Mouse (Mus musculus): Measurements from ENCODE around the gene Sertad1. TPM values are rescaled to one million over a fixed set of nuclear protein-coding genes. Genes with fewer than 3 reads are reported as not detected.

Gene Sertad1
- polyA plus RNA-seq, 1 experiment from 2014 or later, result 6.1 TPM

- no peak for ATAC-seq (ENCODE audit: low read depth)
- Histone ChIP-seq H3K4me3 (ENCODE audit: low read depth, low read length) (no peak overlapping the region), H3K9me3 (ENCODE audit: control insufficient read depth, low read length) (no peaks in the 10 kb centered on the region), H3K4me2 (ENCODE audit: low read depth, low read length) (no peak overlapping the region), H3K27me3 (ENCODE audit: control insufficient read depth, insufficient read depth, low read length) (no peaks in the 10 kb centered on the region), H3K36me3 (ENCODE audit: control insufficient read depth, insufficient read depth, low read length) (peaks cover 8% of the 10 kb centered on the region; the same call in 1 of the 2 replicates), H3K4me1 (ENCODE audit: control insufficient read depth, insufficient read depth, low read length) (peaks cover 4% of the 10 kb centered on the region; the same call in 1 of the 2 replicates), H3K27ac (ENCODE audit: low read depth, low read length) (no peak overlapping the region), H3K9ac (replicated peaks; ENCODE audit: low read depth, low read length) (no peak overlapping the region)
- 78% methylated on average over 1 of the region's 1 CpGs for WGBS
These were observed 7.0 kb upstream of the Sertad1 start for GRCm38 (mm10) chr7:27479750-27480149.

GRCm38 (mm10) chr7:27480506-27480905 lies 6.2 kb upstream of the Sertad1 start:
- Histone ChIP-seq H3K4me2 (ENCODE audit: low read depth, low read length) (no peak overlapping the region), H3K27me3 (ENCODE audit: control insufficient read depth, insufficient read depth, low read length) (no peaks in the 10 kb centered on the region), H3K4me1 (ENCODE audit: control insufficient read depth, insufficient read depth, low read length) (peaks cover 4% of the 10 kb centered on the region; the same call in 1 of the 2 replicates), H3K9ac (replicated peaks; ENCODE audit: low read depth, low read length) (peak overlapping the region; percentile 16; the same call in 1 of the 2 replicates), H3K36me3 (ENCODE audit: control insufficient read depth, insufficient read depth, low read length) (peaks cover 8% of the 10 kb centered on the region; the same call in 1 of the 2 replicates), H3K9me3 (ENCODE audit: control insufficient read depth, low read length) (no peaks in the 10 kb centered on the region), H3K27ac (ENCODE audit: low read depth, low read length) (no peak overlapping the region), H3K4me3 (ENCODE audit: low read depth, low read length) (no peak overlapping the region)
- ATAC-seq (ENCODE audit: low read depth), result no peak
- 83% methylated on average over 3 of the region's 3 CpGs for WGBS

GRCm38 (mm10) chr7:27480927-27481626 lies 5.6 kb upstream of the Sertad1 start:
- WGBS, result 16% methylated on average over 11 of the region's 11 CpGs
- no peak overlapping the region for H3K27ac ChIP-seq (ENCODE audit: low read depth, low read length)
- peaks cover 7% of the 10 kb centered on the region; the same call in 1 of the 2 replicates for H3K36me3 ChIP-seq (ENCODE audit: control insufficient read depth, insufficient read depth, low read length)
- no peaks in the 10 kb centered on the region for H3K9me3 ChIP-seq (ENCODE audit: control insufficient read depth, low read length)
- peak overlapping the region; percentile 16 for H3K4me3 ChIP-seq (ENCODE audit: low read depth, low read length)
- peaks cover 4% of the 10 kb centered on the region; the same call in 1 of the 2 replicates for H3K4me1 ChIP-seq (ENCODE audit: control insufficient read depth, insufficient read depth, low read length)
- H3K9ac ChIP-seq (replicated peaks; ENCODE audit: low read depth, low read length), result peak overlapping the region; percentile 50
- no peak for ATAC-seq (ENCODE audit: low read depth)
- no peaks in the 10 kb centered on the region for H3K27me3 ChIP-seq (ENCODE audit: control insufficient read depth, insufficient read depth, low read length)
- peak overlapping the region; percentile 54 for H3K4me2 ChIP-seq (ENCODE audit: low read depth, low read length)

- WGBS, result 0% methylated on average over 10 of the region's 12 CpGs
- H3K4me3 ChIP-seq (ENCODE audit: low read depth, low read length), result peak overlapping the region; percentile 16
- ATAC-seq (ENCODE audit: low read depth), result peak; percentile 55; the same call in 1 of the 2 replicates
These were observed 5.1 kb upstream of the Sertad1 start for GRCm38 (mm10) chr7:27481627-27481969.

GRCm38 (mm10) chr7:27483860-27484259 lies 2.9 kb upstream of the Sertad1 start:
- Histone ChIP-seq H3K4me3 (ENCODE audit: low read depth, low read length) (no peak overlapping the region), H3K9me3 (ENCODE audit: control insufficient read depth, low read length) (no peaks in the 10 kb centered on the region), H3K27me3 (ENCODE audit: control insufficient read depth, insufficient read depth, low read length) (no peaks in the 10 kb centered on the region), H3K4me1 (ENCODE audit: control insufficient read depth, insufficient read depth, low read length) (peaks cover 4% of the 10 kb centered on the region; the same call in 1 of the 2 replicates), H3K27ac (ENCODE audit: low read depth, low read length) (no peak overlapping the region), H3K4me2 (ENCODE audit: low read depth, low read length) (no peak overlapping the region), H3K36me3 (ENCODE audit: control insufficient read depth, insufficient read depth, low read length) (no peaks in the 10 kb centered on the region), H3K9ac (replicated peaks; ENCODE audit: low read depth, low read length) (no peak overlapping the region)
- 90% methylated on average over 4 of the region's 4 CpGs for WGBS
- ATAC-seq (ENCODE audit: low read depth), result no peak

More at GRCm38 (mm10) chr7:27481627-27481969, 5.1 kb upstream of the Sertad1 start:
- Histone ChIP-seq H3K9ac (replicated peaks; ENCODE audit: low read depth, low read length) (peak overlapping the region; percentile 50), H3K27ac (ENCODE audit: low read depth, low read length) (no peak overlapping the region), H3K4me1 (ENCODE audit: control insufficient read depth, insufficient read depth, low read length) (peaks cover 4% of the 10 kb centered on the region; the same call in 1 of the 2 replicates), H3K36me3 (ENCODE audit: control insufficient read depth, insufficient read depth, low read length) (0 out of 2 replicates have a peak, but pooled peaks cover 4% of the 10 kb centered on the region), H3K4me2 (ENCODE audit: low read depth, low read length) (peak overlapping the region; percentile 54), H3K9me3 (ENCODE audit: control insufficient read depth, low read length) (no peaks in the 10 kb centered on the region), H3K27me3 (ENCODE audit: control insufficient read depth, insufficient read depth, low read length) (no peaks in the 10 kb centered on the region)

- H3K9me3 ChIP-seq (ENCODE audit: control insufficient read depth, low read length), result no peaks in the 10 kb centered on the region
- peaks cover 6% of the 10 kb centered on the region; the same call in 1 of the 2 replicates for H3K4me1 ChIP-seq (ENCODE audit: control insufficient read depth, insufficient read depth, low read length)
- 4% methylated on average over 13 of the region's 13 CpGs for WGBS
- H3K4me2 ChIP-seq (ENCODE audit: low read depth, low read length), result peak overlapping the region; percentile 54
- ATAC-seq (ENCODE audit: low read depth), result peak; percentile 15
- no peaks in the 10 kb centered on the region for H3K36me3 ChIP-seq (ENCODE audit: control insufficient read depth, insufficient read depth, low read length)
- H3K4me3 ChIP-seq (ENCODE audit: low read depth, low read length), result peak overlapping the region; percentile 68
- no peak overlapping the region for H3K9ac ChIP-seq (replicated peaks; ENCODE audit: low read depth, low read length)
- no peaks in the 10 kb centered on the region for H3K27me3 ChIP-seq (ENCODE audit: control insufficient read depth, insufficient read depth, low read length)
- no peak overlapping the region for H3K27ac ChIP-seq (ENCODE audit: low read depth, low read length)
These were observed 474 bp upstream of the Sertad1 start for GRCm38 (mm10) chr7:27486102-27486769.

- H3K4me3 ChIP-seq (ENCODE audit: low read depth, low read length), result peak overlapping the region; percentile 68
- H3K27me3 ChIP-seq (ENCODE audit: control insufficient read depth, insufficient read depth, low read length), result no peaks in the 10 kb centered on the region
- H3K4me1 ChIP-seq (ENCODE audit: control insufficient read depth, insufficient read depth, low read length), result 0 out of 2 replicates have a peak, but pooled peaks cover 2% of the 10 kb centered on the region
- ATAC-seq (ENCODE audit: low read depth), result no peak
- H3K9ac ChIP-seq (replicated peaks; ENCODE audit: low read depth, low read length), result peak overlapping the region; percentile 66; the same call in 1 of the 2 replicates
- 3% methylated on average over 13 of the region's 13 CpGs for WGBS
- H3K4me2 ChIP-seq (ENCODE audit: low read depth, low read length), result peak overlapping the region; percentile 54
- peak overlapping the region; percentile 87 for H3K27ac ChIP-seq (ENCODE audit: low read depth, low read length)
- H3K9me3 ChIP-seq (ENCODE audit: control insufficient read depth, low read length), result no peaks in the 10 kb centered on the region
- no peaks in the 10 kb centered on the region for H3K36me3 ChIP-seq (ENCODE audit: control insufficient read depth, insufficient read depth, low read length)
These were observed 1.1 kb downstream of the Sertad1 start for GRCm38 (mm10) chr7:27487740-27488268.

- no peak for ATAC-seq (ENCODE audit: low read depth)
- 90% methylated on average over 25 of the region's 25 CpGs for WGBS
These were observed 2.7 kb downstream of the Sertad1 start for GRCm38 (mm10) chr7:27489270-27489869.

More at GRCm38 (mm10) chr7:27489270-27489869, 2.7 kb downstream of the Sertad1 start:
- H3K9ac ChIP-seq (replicated peaks; ENCODE audit: low read depth, low read length), result no peak overlapping the region
- no peak overlapping the region for H3K27ac ChIP-seq (ENCODE audit: low read depth, low read length)
- H3K4me2 ChIP-seq (ENCODE audit: low read depth, low read length), result no peak overlapping the region
- no peaks in the 10 kb centered on the region for H3K9me3 ChIP-seq (ENCODE audit: control insufficient read depth, low read length)
- 0 out of 2 replicates have a peak, but pooled peaks cover 2% of the 10 kb centered on the region for H3K4me1 ChIP-seq (ENCODE audit: control insufficient read depth, insufficient read depth, low read length)
- H3K4me3 ChIP-seq (ENCODE audit: low read depth, low read length), result no peak overlapping the region
- no peaks in the 10 kb centered on the region for H3K27me3 ChIP-seq (ENCODE audit: control insufficient read depth, insufficient read depth, low read length)
- H3K36me3 ChIP-seq (ENCODE audit: control insufficient read depth, insufficient read depth, low read length), result no peaks in the 10 kb centered on the region
